Mouse (Mus musculus) granulocyte monocyte progenitor cell, adult 5-6 weeks (primary cell): ENCODE results near the gene Ptchd1. TPM values are rescaled to one million over a fixed set of nuclear protein-coding genes. Genes with fewer than 3 reads are reported as not detected.

Experiments
- total RNA-seq, 2 experiments: library from RNA; stranded (forward) in 1 of 2; stranded (reverse) in 1 of 2; fragments of 200-712, 200-1000 nt in 1 of 2; fragments of >200 nt in 1 of 2; fragmentation: Nextera tagmentation in 1 of 2; gene quantifications; 2 replicates each; pipeline ENCODE4 v1.2.3; 2014 to 2017

Ptchd1 gene
- total RNA-seq, 2 experiments from 2014 or later, result not detected

Other genes starting within 250 kb of the Ptchd1 start
- not detected in 2 replicates for gene Gm15155, start 927 bp upstream of the Ptchd1 start, total RNA-seq (2014; fragmentation: Nextera tagmentation)
- not detected in 2 replicates for gene Gm15155, start 927 bp upstream of the Ptchd1 start, total RNA-seq (2017)